Mouse (Mus musculus) cerebellum, postnatal 25 days (tissue): ENCODE measurements at regions not wholly inside any gene's neighbourhood (a gene's known extent, or its start where the extent isn't known, plus 50 kb on each side); places are given as distances from the start of the nearest gene placed in this dataset.
A peak's percentile ranks its signal among the peaks of the same experiment; 100 is the strongest.

Source experiments
- DNase-seq, 2 experiments: peaks; one replicate each; pipeline ENCODE4 v3.0.0; 2021; ENCODE audit warnings: mixed read lengths in 2 of 2

GRCm38 (mm10) chr4:27845521-27845920 lies 967.4 kb upstream of the Epha7 start:
- no peak for DNase-seq

- DNase-seq, result no peak
These were observed 966.8 kb upstream of the Epha7 start for GRCm38 (mm10) chr4:27846106-27846622.

GRCm38 (mm10) chr4:27856086-27856485 lies 956.8 kb upstream of the Epha7 start:
- peak; percentile 8 to 32 for DNase-seq

GRCm38 (mm10) chr4:27887262-27887954 lies 925.5 kb upstream of the Epha7 start:
- no peak for DNase-seq

- DNase-seq, result no peak
These were observed 916.5 kb upstream of the Epha7 start for GRCm38 (mm10) chr4:27896396-27896795.

- DNase-seq, result no peak
These were observed 867.6 kb upstream of the Epha7 start for GRCm38 (mm10) chr4:27945351-27945750.

GRCm38 (mm10) chr4:27945768-27946167 lies 867.2 kb upstream of the Epha7 start:
- DNase-seq, result no peak

GRCm38 (mm10) chr4:27949970-27950717 lies 862.8 kb upstream of the Epha7 start:
- DNase-seq, result no peak

- peak in 1 of 2 experiments; percentile 12 for DNase-seq
These were observed 847.8 kb upstream of the Epha7 start for GRCm38 (mm10) chr4:27965046-27965681.

GRCm38 (mm10) chr4:27970569-27970968 lies 842.4 kb upstream of the Epha7 start:
- DNase-seq, result no peak

GRCm38 (mm10) chr4:27979210-27979771 lies 833.6 kb upstream of the Epha7 start:
- DNase-seq, result no peak

- DNase-seq, result no peak
These were observed 833.1 kb upstream of the Epha7 start for GRCm38 (mm10) chr4:27979781-27980180.

- DNase-seq, result no peak
These were observed 831.6 kb upstream of the Epha7 start for GRCm38 (mm10) chr4:27981309-27981708.

- no peak for DNase-seq
These were observed 824.9 kb upstream of the Epha7 start for GRCm38 (mm10) chr4:27987986-27988423.

GRCm38 (mm10) chr4:27994411-27994810 lies 818.5 kb upstream of the Epha7 start:
- DNase-seq, result no peak

- DNase-seq, result no peak
These were observed 811.0 kb upstream of the Epha7 start for GRCm38 (mm10) chr4:28001818-28002476.
